Mouse (Mus musculus) colon, adult 2 months (tissue): ENCODE measurements around the gene Defb20. TPM values are rescaled to one million over a fixed set of nuclear protein-coding genes. Genes with fewer than 3 reads are reported as not detected.

Experiments used
- polyA plus RNA-seq: library from polyadenylated mRNA; depleted of rRNA; stranded (reverse); fragments of >200 nt; gene quantifications from 2 replicates; pipeline ENCODE4 v1.2.3, GENCODE M21; 2012; rRNA removed

Defb20 gene
- not detected in 2 replicates for polyA plus RNA-seq

GRCm38 (mm10) chr2:152476763-152477162 lies at the start of gene Defb20:
Gene Defb20 (plus strand): TSS chr2:152477063.

GRCm38 (mm10) chr2:152464570-152465150 lies 12.2 kb upstream of the Defb20 start, which contains the start of gene Defb23:
Gene Defb23 (minus strand): TSS chr2:152464620.

DNA sequence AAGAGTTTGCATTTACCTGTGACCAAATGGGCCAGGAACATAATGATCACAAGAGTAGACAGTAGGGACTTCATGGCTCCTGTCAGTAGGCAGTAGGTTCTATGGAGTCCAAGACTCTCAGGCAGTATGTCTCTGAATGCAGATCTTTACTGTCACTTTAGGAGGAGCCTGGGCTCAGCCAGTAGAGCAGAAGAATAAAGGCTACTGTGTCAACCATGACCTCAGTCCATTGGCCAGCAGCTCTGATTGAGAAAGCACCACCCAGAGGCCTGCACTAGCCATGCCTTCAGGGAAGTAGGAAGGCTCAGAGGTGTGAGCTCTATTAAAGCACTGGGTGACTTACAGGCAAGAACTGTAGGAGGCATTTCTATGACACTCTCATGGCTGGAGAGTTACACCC lies 13.2 kb downstream of the Defb20 start, which contains the start of gene Defb22:
Gene Defb22, minus strand, starts transcription at position 101 of the 400 bp plus-strand sequence.

DNA sequence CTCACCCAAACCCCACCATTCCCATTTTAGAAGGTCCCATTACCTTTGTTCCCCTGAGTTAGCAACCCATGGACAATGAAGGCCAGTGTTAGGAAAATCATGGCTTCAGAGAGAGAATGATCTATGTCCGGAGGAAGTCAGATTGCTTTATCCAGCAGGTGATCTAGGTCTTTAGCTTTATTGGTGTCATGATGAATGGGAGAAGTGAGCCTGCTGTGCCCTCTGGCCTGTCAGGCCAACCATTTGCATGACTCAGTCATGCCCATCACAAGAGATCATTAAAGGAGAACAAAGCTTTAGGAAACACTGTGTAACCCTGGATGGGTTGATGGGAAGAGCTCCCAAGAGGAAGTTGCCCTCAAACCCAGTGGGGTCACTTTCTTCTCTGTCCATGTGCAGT lies 34.7 kb downstream of the Defb20 start, which contains the start of gene Defb26:
Gene Defb26, minus strand, starts transcription at position 101 of the 400 bp plus-strand sequence.

DNA sequence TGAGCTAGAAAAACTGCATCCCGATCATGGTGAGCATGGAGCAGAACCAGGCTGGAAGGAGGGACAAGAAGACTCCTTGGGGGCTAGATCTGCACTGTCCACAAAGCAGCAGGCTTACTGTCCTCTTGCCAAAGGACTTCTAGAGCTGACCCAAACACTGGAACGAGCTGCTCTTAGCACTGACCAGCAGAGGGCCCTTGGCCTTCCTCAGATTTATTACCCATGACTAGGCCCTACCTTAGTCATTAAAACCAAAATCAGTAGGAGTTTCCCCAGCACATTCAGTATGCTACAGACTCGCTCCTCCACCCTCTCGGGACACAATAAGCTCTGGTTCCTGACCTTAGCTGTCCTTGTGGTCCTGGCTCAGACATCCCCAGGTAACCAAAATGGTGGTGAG lies 41.1 kb downstream of the Defb20 start, which contains the start of gene Defb28:
Gene Defb28, plus strand, starts transcription at position 275 of the 400 bp plus-strand sequence.

Other genes starting within 250 kb of the Defb20 start
- gene Tbc1d20, start 183.2 kb upstream of the Defb20 start, polyA plus RNA-seq: 56.0 and 62.7 TPM in 2 replicates
- 239 and 263 TPM in 2 replicates for gene Rbck1, start 144.4 kb upstream of the Defb20 start, polyA plus RNA-seq
- gene Trib3, start 133.0 kb upstream of the Defb20 start, polyA plus RNA-seq: 0.86 and 1.2 TPM in 2 replicates
- 0.73 and 0.76 TPM in 2 replicates for gene Nrsn2, start 100.4 kb upstream of the Defb20 start, polyA plus RNA-seq
- gene Sox12, start 79.0 kb upstream of the Defb20 start, polyA plus RNA-seq: 4.1 and 4.9 TPM in 2 replicates
- 2.9 and 4.2 TPM in 2 replicates for gene Zcchc3, start 62.0 kb upstream of the Defb20 start, polyA plus RNA-seq
- gene 6820408C15Rik, start 61.5 kb upstream of the Defb20 start, polyA plus RNA-seq: not detected in 2 replicates
- gene Defb23, start 12.4 kb upstream of the Defb20 start, polyA plus RNA-seq: not detected in 2 replicates
- not detected in 2 replicates for gene Defb22, start 13.1 kb downstream of the Defb20 start, polyA plus RNA-seq
- gene Defb26, start 34.6 kb downstream of the Defb20 start, polyA plus RNA-seq: not detected in 2 replicates
- not detected in 2 replicates for gene Defb28, start 41.2 kb downstream of the Defb20 start, polyA plus RNA-seq
- gene Defb29, start 63.0 kb downstream of the Defb20 start, polyA plus RNA-seq: not detected in 2 replicates
- not detected in 2 replicates for gene Gm17416, start 92.3 kb downstream of the Defb20 start, polyA plus RNA-seq
- not detected in 2 replicates for gene Defb21, start 95.7 kb downstream of the Defb20 start, polyA plus RNA-seq
- not detected in 2 replicates for gene Defb19, start 103.2 kb downstream of the Defb20 start, polyA plus RNA-seq
- gene Defb45, start 122.3 kb downstream of the Defb20 start, polyA plus RNA-seq: 0.51 TPM in 1 of 2 replicates, not detected in the other
- 0.35 TPM in 1 of 2 replicates, not detected in the other for gene Defb36, start 127.3 kb downstream of the Defb20 start, polyA plus RNA-seq
- gene Defb25, start 146.0 kb downstream of the Defb20 start, polyA plus RNA-seq: not detected in 2 replicates
- gene Rem1, start 149.9 kb downstream of the Defb20 start, polyA plus RNA-seq: 11.0 and 13.3 TPM in 2 replicates
- gene H13, start 192.4 kb downstream of the Defb20 start, polyA plus RNA-seq: 166 and 184 TPM in 2 replicates
- 2.8 and 3.4 TPM in 2 replicates for gene Mcts2, start 210.0 kb downstream of the Defb20 start, polyA plus RNA-seq